Mouse (Mus musculus): ENCODE measurements around the gene Cela3b. TPM values are rescaled to one million over a fixed set of nuclear protein-coding genes. Genes with fewer than 3 reads are reported as not detected.

Gene Cela3b
- polyA plus RNA-seq, 1 experiment = 42.4 TPM

DNA sequence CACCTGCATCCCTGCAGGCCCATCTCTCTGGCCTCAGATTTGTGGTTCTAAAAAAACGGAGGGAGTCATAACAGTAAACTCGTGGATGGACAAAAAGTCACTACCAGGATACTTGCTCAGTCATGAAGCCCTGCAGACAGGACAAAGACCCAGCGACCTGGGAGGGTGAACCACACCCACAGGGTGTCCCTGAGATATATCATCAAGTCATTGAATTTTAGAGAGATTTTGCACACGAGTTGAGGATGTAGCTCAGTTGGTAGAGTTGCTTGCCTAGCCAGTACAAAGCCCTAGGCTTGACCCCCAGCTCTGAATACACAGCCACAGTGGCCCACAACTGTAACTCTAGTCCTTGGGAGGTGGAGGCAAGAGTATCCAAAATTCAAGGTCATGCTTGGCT, 30.9 kb upstream of the Cela3b start:
- Histone ChIP-seq H3K27ac (ENCODE audit: insufficient read depth, low read depth, low read length) (no peak overlapping the region), H3K4me1 (ENCODE audit: control insufficient read depth, insufficient read depth, insufficient read length, low read length) (peaks cover 18% of the 10 kb centered on the region; the same call in 1 of the 2 replicates), H3K36me3 (ENCODE audit: control insufficient read depth, insufficient read depth, low read length) (no peaks in the 10 kb centered on the region), H3K27me3 (ENCODE audit: control insufficient read depth, insufficient read depth, low read length) (no peaks in the 10 kb centered on the region), H3K4me3 (ENCODE audit: low read depth, low read length) (no peak overlapping the region)
- WGBS = 84% methylated on average over 4 of the region's 4 CpGs
- no peak for TF ChIP-seq POLR2A (IDR thresholded peaks at IDR 0.05; ENCODE audit: low read depth, low read length)
- TF ChIP-seq CTCF (IDR thresholded peaks at IDR 0.05; ENCODE audit: extremely low read depth, insufficient read length, insufficient replicate concordance, low read depth, low read length) = no peak

- Histone ChIP-seq H3K27me3 (ENCODE audit: control insufficient read depth, insufficient read depth, low read length) (no peaks in the 10 kb centered on the region), H3K36me3 (ENCODE audit: control insufficient read depth, insufficient read depth, low read length) (no peaks in the 10 kb centered on the region), H3K4me3 (ENCODE audit: low read depth, low read length) (no peak overlapping the region), H3K4me1 (ENCODE audit: control insufficient read depth, insufficient read depth, insufficient read length, low read length) (peaks cover 18% of the 10 kb centered on the region; the same call in 1 of the 2 replicates), H3K27ac (ENCODE audit: insufficient read depth, low read depth, low read length) (no peak overlapping the region)
- 90% methylated on average over 14 of the region's 14 CpGs for WGBS
- no peak for TF ChIP-seq CTCF (IDR thresholded peaks at IDR 0.05; ENCODE audit: extremely low read depth, insufficient read length, insufficient replicate concordance, low read depth, low read length)
- TF ChIP-seq POLR2A (IDR thresholded peaks at IDR 0.05; ENCODE audit: low read depth, low read length) = no peak
These were observed 30.3 kb upstream of the Cela3b start for GRCm38 (mm10) chr4:137460676-137461075.

GRCm38 (mm10) chr4:137458861-137459260, 28.5 kb upstream of the Cela3b start:
- Histone ChIP-seq H3K4me3 (ENCODE audit: low read depth, low read length) (no peak overlapping the region), H3K4me1 (ENCODE audit: control insufficient read depth, insufficient read depth, insufficient read length, low read length) (peaks cover 18% of the 10 kb centered on the region; the same call in 1 of the 2 replicates), H3K36me3 (ENCODE audit: control insufficient read depth, insufficient read depth, low read length) (no peaks in the 10 kb centered on the region), H3K27me3 (ENCODE audit: control insufficient read depth, insufficient read depth, low read length) (no peaks in the 10 kb centered on the region), H3K27ac (ENCODE audit: insufficient read depth, low read depth, low read length) (no peak overlapping the region)
- 25% methylated on average over 5 of the region's 5 CpGs for WGBS
- no peak for TF ChIP-seq POLR2A (IDR thresholded peaks at IDR 0.05; ENCODE audit: low read depth, low read length)
- no peak for TF ChIP-seq CTCF (IDR thresholded peaks at IDR 0.05; ENCODE audit: extremely low read depth, insufficient read length, insufficient replicate concordance, low read depth, low read length)

GRCm38 (mm10) chr4:137458310-137458709, 28.0 kb upstream of the Cela3b start:
- no peak overlapping the region for H3K4me3 ChIP-seq (ENCODE audit: low read depth, low read length)

DNA sequence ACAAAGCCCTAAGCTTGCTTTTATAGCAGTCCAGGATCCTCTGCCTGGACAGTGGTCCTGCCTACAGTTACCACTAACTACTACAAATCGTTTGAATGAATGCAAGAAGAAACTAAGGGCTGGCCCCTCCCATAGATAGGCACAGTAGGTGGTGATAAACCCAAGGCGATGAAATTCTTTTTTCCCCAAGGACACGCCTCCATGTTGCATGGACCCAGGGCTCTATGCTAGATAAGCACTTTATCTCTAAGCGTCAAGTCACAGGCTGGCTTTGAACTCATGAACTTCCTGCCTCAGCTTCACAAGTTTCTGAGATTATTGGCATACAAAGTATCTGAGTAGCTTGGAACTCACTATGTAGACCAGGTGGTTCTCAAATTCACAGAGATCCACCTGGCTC, 27.0 kb upstream of the Cela3b start:
- Histone ChIP-seq H3K4me1 (ENCODE audit: control insufficient read depth, insufficient read depth, insufficient read length, low read length) (peaks cover 18% of the 10 kb centered on the region; the same call in 1 of the 2 replicates), H3K36me3 (ENCODE audit: control insufficient read depth, insufficient read depth, low read length) (no peaks in the 10 kb centered on the region), H3K27me3 (ENCODE audit: control insufficient read depth, insufficient read depth, low read length) (no peaks in the 10 kb centered on the region), H3K27ac (ENCODE audit: insufficient read depth, low read depth, low read length) (no peak overlapping the region), H3K4me3 (ENCODE audit: low read depth, low read length) (no peak overlapping the region)
- WGBS = 21% methylated on average over 4 of the region's 4 CpGs
- TF ChIP-seq POLR2A (IDR thresholded peaks at IDR 0.05; ENCODE audit: low read depth, low read length) = no peak
- no peak for TF ChIP-seq CTCF (IDR thresholded peaks at IDR 0.05; ENCODE audit: extremely low read depth, insufficient read length, insufficient replicate concordance, low read depth, low read length)

More at GRCm38 (mm10) chr4:137458310-137458709, 28.0 kb upstream of the Cela3b start:
- WGBS = 23% methylated on average over 9 of the region's 9 CpGs
- TF ChIP-seq CTCF (IDR thresholded peaks at IDR 0.05; ENCODE audit: extremely low read depth, insufficient read length, insufficient replicate concordance, low read depth, low read length) (no peak), POLR2A (IDR thresholded peaks at IDR 0.05; ENCODE audit: low read depth, low read length) (no peak)
- Histone ChIP-seq H3K27ac (ENCODE audit: insufficient read depth, low read depth, low read length) (no peak overlapping the region), H3K36me3 (ENCODE audit: control insufficient read depth, insufficient read depth, low read length) (no peaks in the 10 kb centered on the region), H3K27me3 (ENCODE audit: control insufficient read depth, insufficient read depth, low read length) (no peaks in the 10 kb centered on the region), H3K4me1 (ENCODE audit: control insufficient read depth, insufficient read depth, insufficient read length, low read length) (peaks cover 18% of the 10 kb centered on the region; the same call in 1 of the 2 replicates)

- no peaks in the 10 kb centered on the region for H3K36me3 ChIP-seq (ENCODE audit: control insufficient read depth, insufficient read depth, low read length)
- no peak for TF ChIP-seq POLR2A (IDR thresholded peaks at IDR 0.05; ENCODE audit: low read depth, low read length)
- TF ChIP-seq CTCF (IDR thresholded peaks at IDR 0.05; ENCODE audit: extremely low read depth, insufficient read length, insufficient replicate concordance, low read depth, low read length) = no peak
- WGBS = 77% methylated on average over 12 of the region's 12 CpGs
- H3K4me3 ChIP-seq (ENCODE audit: low read depth, low read length) = no peak overlapping the region
- H3K4me1 ChIP-seq (ENCODE audit: control insufficient read depth, insufficient read depth, insufficient read length, low read length) = peaks cover 18% of the 10 kb centered on the region; the same call in 1 of the 2 replicates
- no peaks in the 10 kb centered on the region for H3K27me3 ChIP-seq (ENCODE audit: control insufficient read depth, insufficient read depth, low read length)
- no peak overlapping the region for H3K27ac ChIP-seq (ENCODE audit: insufficient read depth, low read depth, low read length)
These were observed 26.2 kb upstream of the Cela3b start for GRCm38 (mm10) chr4:137456581-137456980.

- TF ChIP-seq CTCF (IDR thresholded peaks at IDR 0.05; ENCODE audit: extremely low read depth, insufficient read length, insufficient replicate concordance, low read depth, low read length) = no peak
- no peak for TF ChIP-seq POLR2A (IDR thresholded peaks at IDR 0.05; ENCODE audit: low read depth, low read length)
- Histone ChIP-seq H3K4me1 (ENCODE audit: control insufficient read depth, insufficient read depth, insufficient read length, low read length) (peaks cover 18% of the 10 kb centered on the region; the same call in 1 of the 2 replicates), H3K27ac (ENCODE audit: insufficient read depth, low read depth, low read length) (no peak overlapping the region), H3K27me3 (ENCODE audit: control insufficient read depth, insufficient read depth, low read length) (no peaks in the 10 kb centered on the region), H3K4me3 (ENCODE audit: low read depth, low read length) (no peak overlapping the region), H3K36me3 (ENCODE audit: control insufficient read depth, insufficient read depth, low read length) (no peaks in the 10 kb centered on the region)
- WGBS = 90% methylated on average over 14 of the region's 14 CpGs
These were observed 24.2 kb upstream of the Cela3b start for GRCm38 (mm10) chr4:137454582-137454981.
